Mouse (Mus musculus): ENCODE data around the gene Kcnh1.

DNA sequence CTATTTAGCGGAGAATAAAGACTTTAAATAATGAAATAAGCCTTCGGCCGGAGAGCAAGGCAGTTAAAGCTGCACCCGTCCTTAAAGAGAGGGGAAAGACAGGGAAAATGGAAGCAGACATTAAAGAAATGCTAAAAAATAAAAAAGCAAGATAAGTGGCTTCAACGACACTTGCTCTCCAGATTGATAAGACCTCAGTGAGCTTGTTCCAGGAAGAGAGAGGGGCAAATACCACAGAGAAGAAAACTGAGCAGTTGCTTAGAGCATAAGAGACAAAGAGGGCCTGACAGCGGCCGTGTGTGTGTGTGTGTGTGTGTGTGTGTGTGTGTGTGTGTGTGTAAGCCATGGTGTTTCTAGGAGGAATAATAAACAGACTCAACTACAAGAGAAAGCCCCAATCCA lies 123.0 kb downstream of the Kcnh1 start:
- no peak for TF ChIP-seq CTCF (IDR thresholded peaks at IDR 0.05; ENCODE audit: control insufficient read depth, insufficient read depth, insufficient replicate concordance, low read depth, low read length)
- no peak for TF ChIP-seq POLR2A (IDR thresholded peaks at IDR 0.05; ENCODE audit: control insufficient read depth, low read depth, low read length)

All from testis, adult 2 months (tissue).